Mouse (Mus musculus) limb, embryonic 12.5 days (tissue): ENCODE results near the gene Flcn. TPM values are rescaled to one million over a fixed set of nuclear protein-coding genes. Genes with fewer than 3 reads are reported as not detected.
"Not testable (repeated sequence)": the region's sequence is repeated elsewhere in the genome, so short reads cannot be mapped to it uniquely, and the experiment has no call there.

ENCODE experiments used
- ATAC-seq: fragments of 200-750 bp; cut with Nextera tagmentation; 2 replicates; pipeline ENCODE4 v1.8.0; 2017; ENCODE audit warnings: low read depth, moderate TSS enrichment; ENCODE audit not compliant: insufficient number of reproducible peaks, insufficient read depth, low FRiP score, low TSS enrichment
- H3K27ac ChIP-seq: fragments of 300-500 bp; sonication (generic); 2 replicates; pipeline ENCODE4 v1.5.1; 2016; ENCODE audit warnings: mild to moderate bottlenecking, moderate library complexity
- H3K27me3 ChIP-seq: fragments of 300-500 bp; sonication (generic); 2 replicates; pipeline ENCODE4 v1.6.1; 2016; ENCODE audit warnings: mild to moderate bottlenecking, moderate library complexity
- H3K36me3 ChIP-seq: fragments of 300-500 bp; sonication (generic); 2 replicates; pipeline ENCODE4 v1.6.1; 2016; ENCODE audit warnings: mild to moderate bottlenecking, moderate library complexity
- H3K4me1 ChIP-seq: fragments of 300-500 bp; sonication (generic); replicated peaks from 2 replicates; pipeline ENCODE4 v1.6.1; 2016
- H3K4me2 ChIP-seq: fragments of 300-500 bp; sonication (generic); 2 replicates; pipeline ENCODE4 v1.6.1; 2016; ENCODE audit warnings: mild to moderate bottlenecking, moderate library complexity
- H3K4me3 ChIP-seq: fragments of 300-500 bp; sonication (generic); replicated peaks from 2 replicates; pipeline ENCODE4 v1.5.1; 2016; ENCODE audit warnings: mild to moderate bottlenecking
- H3K9ac ChIP-seq: fragments of 300-500 bp; sonication (generic); replicated peaks from 2 replicates; pipeline ENCODE4 v1.6.1; 2016; ENCODE audit warnings: mild to moderate bottlenecking, moderate library complexity
- H3K9me3 ChIP-seq: fragments of 300-500 bp; sonication (generic); 2 replicates; pipeline ENCODE4 v1.6.1; 2016; ENCODE audit warnings: mild to moderate bottlenecking, moderate library complexity
- whole genome bisulfite sequencing: fragments of 180-500 bp; shearing (Covaris S2); methylation state at CpG from one replicate; pipeline ENCODE4 v1.1.7; 2016; 5-methylcytosine and 5-hydroxymethylcytosine counted together
- polyA plus RNA-seq: library from polyadenylated mRNA; unstranded; fragments of >200 nt; fragmentation: Nextera tagmentation; extraction: Ambion mirVana; gene quantifications from 2 replicates; pipeline ENCODE4 v1.2.1, GENCODE M21; 2016

The Flcn gene
- polyA plus RNA-seq = 37.4 and 37.5 TPM in 2 replicates

GRCm38 (mm10) chr11:59809670-59810474 is at the start of gene Flcn:
Gene Flcn, minus strand, starts transcription at chr11:59810016.
- H3K4me1 ChIP-seq = peaks cover 11% of the 10 kb centered on the region
- H3K4me2 ChIP-seq = peak within 1 kb of the TSS; percentile 90
- H3K27me3 ChIP-seq = no peaks in the 10 kb centered on the region
- H3K4me3 ChIP-seq = peak within 1 kb of the TSS; percentile 78
- ATAC-seq = peak; percentile 92
- no peaks in the 10 kb centered on the region for H3K9me3 ChIP-seq
- H3K9ac ChIP-seq = peak within 1 kb of the TSS; percentile 94
- WGBS = under 1% methylated on average over 52 of the region's 52 CpGs
- peaks cover 30% of the 10 kb centered on the region for H3K36me3 ChIP-seq
- H3K27ac ChIP-seq = peak within 1 kb of the TSS; percentile 98

DNA sequence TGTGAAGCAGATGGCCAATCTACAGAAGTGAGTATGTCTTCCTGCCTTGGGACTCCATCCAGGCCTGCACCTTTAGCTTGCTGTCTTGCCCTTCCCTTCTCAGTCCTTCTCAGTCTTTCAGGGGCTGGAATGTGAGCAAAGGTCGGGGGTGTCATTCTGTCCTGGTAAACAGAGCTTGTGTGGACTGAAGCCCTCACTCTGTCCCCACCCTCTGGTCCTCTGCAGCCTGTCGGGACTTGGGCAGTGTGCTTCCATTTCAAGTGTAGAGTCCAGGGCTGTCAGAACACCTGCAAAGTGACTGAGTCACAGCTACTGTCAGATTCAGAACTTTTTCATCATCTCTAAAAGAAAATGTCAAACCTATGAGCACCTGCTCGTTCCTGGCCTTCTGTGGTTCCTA is 43.0 kb upstream of the Flcn start:
- H3K9me3 ChIP-seq = no peaks in the 10 kb centered on the region
- peaks cover 8% of the 10 kb centered on the region for H3K36me3 ChIP-seq
- H3K27me3 ChIP-seq = no peaks in the 10 kb centered on the region
- no peak overlapping the region for H3K4me3 ChIP-seq
- no peak for ATAC-seq
- no peak overlapping the region for H3K27ac ChIP-seq
- WGBS = 69% methylated on average over 3 of the region's 3 CpGs
- no peak overlapping the region; the same call in 1 of the 2 replicates for H3K9ac ChIP-seq
- H3K4me1 ChIP-seq = peaks cover 17% of the 10 kb centered on the region
- no peak overlapping the region for H3K4me2 ChIP-seq

GRCm38 (mm10) chr11:59847891-59848884 is 38.4 kb upstream of the Flcn start:
- Histone ChIP-seq H3K9ac (peak overlapping the region; percentile 89), H3K4me1 (peaks cover 28% of the 10 kb centered on the region), H3K9me3 (no peaks in the 10 kb centered on the region), H3K27me3 (no peaks in the 10 kb centered on the region), H3K4me2 (peak overlapping the region; percentile 71), H3K27ac (peak overlapping the region; percentile 91), H3K36me3 (peaks cover 12% of the 10 kb centered on the region), H3K4me3 (peak overlapping the region; percentile 82)
- peak; percentile 76 for ATAC-seq
- under 1% methylated on average over 67 of the region's 69 CpGs for WGBS

DNA sequence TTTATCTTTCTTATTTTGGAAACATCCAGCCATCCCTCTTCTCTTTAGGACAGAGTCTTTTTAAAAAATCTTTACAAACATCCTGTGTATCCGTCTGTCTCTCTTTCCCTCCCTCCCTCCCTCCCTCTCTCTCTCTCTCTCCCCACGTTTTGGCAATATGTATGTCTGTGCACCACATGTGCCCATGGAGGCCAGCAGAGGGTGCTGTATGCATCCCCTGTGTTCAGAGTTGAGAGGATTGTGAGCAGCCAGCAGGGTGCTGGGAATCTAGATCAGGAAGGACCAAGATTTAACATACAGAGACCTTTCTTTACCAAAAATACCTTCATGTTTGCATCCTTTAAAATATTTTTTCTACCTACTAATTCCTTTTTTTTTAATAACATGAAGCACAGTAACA is 37.3 kb upstream of the Flcn start:
- Histone ChIP-seq H3K4me2 (peak overlapping the region; percentile 71), H3K4me1 (peaks cover 34% of the 10 kb centered on the region), H3K27ac (no peak overlapping the region), H3K4me3 (peak overlapping the region; percentile 82), H3K27me3 (no peaks in the 10 kb centered on the region), H3K9me3 (no peaks in the 10 kb centered on the region), H3K36me3 (peaks cover 12% of the 10 kb centered on the region; the same call in 1 of the 2 replicates), H3K9ac (no peak overlapping the region)
- ATAC-seq = no peak
- WGBS = 18% methylated on average over 2 of the region's 2 CpGs

DNA sequence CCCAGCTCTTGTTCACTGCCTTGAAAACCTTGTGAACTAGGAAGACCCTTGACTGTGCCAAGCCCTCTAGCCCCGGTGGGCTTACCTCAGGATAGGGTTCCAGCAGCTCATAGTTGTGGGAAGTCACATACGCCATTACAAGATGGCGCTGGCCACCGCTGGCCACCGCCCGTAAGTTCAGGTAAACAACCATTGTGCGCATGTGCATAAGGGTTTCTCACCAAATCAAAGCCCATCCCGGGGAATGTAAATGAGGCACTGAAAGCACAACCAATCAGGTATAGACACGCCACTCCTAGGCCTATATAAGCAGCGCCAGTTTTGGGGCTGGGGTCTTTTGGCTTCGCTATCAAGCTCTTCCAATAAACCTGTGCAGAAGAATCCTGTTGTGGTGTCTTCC is 36.5 kb upstream of the Flcn start:
- Histone ChIP-seq H3K4me1 (peaks cover 27% of the 10 kb centered on the region), H3K4me2 (no peak overlapping the region), H3K27me3 (no peaks in the 10 kb centered on the region), H3K9ac (no peak overlapping the region), H3K27ac (no peak overlapping the region), H3K9me3 (no peaks in the 10 kb centered on the region), H3K36me3 (peaks cover 12% of the 10 kb centered on the region; the same call in 1 of the 2 replicates), H3K4me3 (no peak overlapping the region)
- no peak for ATAC-seq
- WGBS = 94% methylated on average over 11 of the region's 11 CpGs

GRCm38 (mm10) chr11:59839459-59840126 is 29.8 kb upstream of the Flcn start, which contains the start of gene Cops3:
Gene Cops3, minus strand, starts transcription at chr11:59839838.
- no peaks in the 10 kb centered on the region for H3K9me3 ChIP-seq
- peak within 1 kb of the TSS; percentile 94 for H3K4me3 ChIP-seq
- no peaks in the 10 kb centered on the region for H3K27me3 ChIP-seq
- under 1% methylated on average over 42 of the region's 43 CpGs for WGBS
- ATAC-seq = peak; percentile 94
- peaks cover 31% of the 10 kb centered on the region for H3K4me1 ChIP-seq
- H3K9ac ChIP-seq = peak within 1 kb of the TSS; percentile 96
- peaks cover 28% of the 10 kb centered on the region for H3K36me3 ChIP-seq
- H3K4me2 ChIP-seq = peak within 1 kb of the TSS; percentile 74
- H3K27ac ChIP-seq = peak within 1 kb of the TSS; percentile 98

DNA sequence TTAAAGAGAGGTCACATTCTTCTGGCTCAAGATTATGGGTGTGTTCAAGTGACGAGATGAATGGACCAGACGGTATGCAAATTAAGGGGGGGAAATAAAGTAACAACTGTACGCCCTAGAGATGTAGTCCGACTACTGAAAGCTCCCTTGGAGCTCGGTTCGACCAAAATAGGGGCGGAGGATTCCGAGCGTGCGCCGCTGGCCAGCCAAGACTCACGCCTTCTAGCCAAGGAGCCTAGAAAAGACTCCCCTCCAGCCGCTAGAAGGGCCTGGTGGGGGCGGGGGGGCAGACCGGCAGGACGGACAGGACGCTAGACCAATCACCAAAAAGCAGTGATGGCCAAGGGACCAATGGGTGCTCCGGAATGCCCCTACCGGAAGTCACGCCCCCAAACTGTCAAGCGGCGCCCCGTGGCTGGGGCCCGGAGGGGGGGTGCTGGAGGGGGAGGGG is 29.2 kb upstream of the Flcn start, which contains the start of gene Nt5m:
Nt5m (plus strand) TSS at position 440 of the 451 bp plus-strand sequence.
- Histone ChIP-seq H3K9me3 (no peaks in the 10 kb centered on the region), H3K4me2 (peak within 1 kb of the TSS; percentile 74), H3K27ac (peak within 1 kb of the TSS; percentile 98), H3K4me1 (peaks cover 31% of the 10 kb centered on the region), H3K36me3 (peaks cover 33% of the 10 kb centered on the region), H3K4me3 (peak within 1 kb of the TSS; percentile 94), H3K27me3 (no peaks in the 10 kb centered on the region), H3K9ac (peak within 1 kb of the TSS; percentile 96)
- WGBS = under 1% methylated on average over 24 of the region's 24 CpGs
- peak; percentile 96 for ATAC-seq

DNA sequence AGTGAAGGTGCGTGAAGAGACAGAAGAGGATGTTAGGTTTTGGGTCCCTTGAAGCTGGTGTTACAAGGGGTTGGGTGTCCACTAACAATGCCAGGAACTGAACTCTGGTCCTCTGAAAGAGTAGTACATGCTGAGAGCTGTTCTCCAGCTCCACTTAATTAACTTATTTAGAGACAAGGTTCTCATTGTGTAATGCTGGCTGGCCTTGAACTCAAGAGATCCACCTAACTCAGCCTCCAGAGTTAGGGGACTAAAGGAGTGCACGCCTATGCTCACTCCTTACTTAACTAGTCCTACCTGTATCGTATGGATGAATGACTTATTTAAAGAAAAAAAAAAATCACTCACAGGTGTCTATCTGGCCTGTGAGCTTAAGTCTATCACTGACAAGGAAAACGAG is 28.6 kb upstream of the Flcn start:
- no peak overlapping the region for H3K27ac ChIP-seq
- peak overlapping the region; percentile 96; the same call in 1 of the 2 replicates for H3K9ac ChIP-seq
- peak overlapping the region; percentile 74 for H3K4me2 ChIP-seq
- WGBS = 66% methylated on average over 4 of the region's 4 CpGs
- H3K36me3 ChIP-seq = peaks cover 39% of the 10 kb centered on the region
- no peak for ATAC-seq
- no peaks in the 10 kb centered on the region for H3K27me3 ChIP-seq
- peak overlapping the region; percentile 94 for H3K4me3 ChIP-seq
- H3K4me1 ChIP-seq = peaks cover 26% of the 10 kb centered on the region
- H3K9me3 ChIP-seq = no peaks in the 10 kb centered on the region

- no CpG with 5 or more reads among the region's 1 CpGs for WGBS
- Histone ChIP-seq H3K4me1 (peaks cover 19% of the 10 kb centered on the region), H3K36me3 (peaks cover 44% of the 10 kb centered on the region), H3K4me3 (peak overlapping the region; percentile 94; the same call in 1 of the 2 replicates), H3K4me2 (peak overlapping the region; percentile 74)
- H3K9me3 ChIP-seq, ATAC-seq, H3K9ac ChIP-seq, H3K27me3 ChIP-seq, H3K27ac ChIP-seq: not testable (repeated sequence)
Measured at GRCm38 (mm10) chr11:59837789-59838188, 28.0 kb upstream of the Flcn start.

DNA sequence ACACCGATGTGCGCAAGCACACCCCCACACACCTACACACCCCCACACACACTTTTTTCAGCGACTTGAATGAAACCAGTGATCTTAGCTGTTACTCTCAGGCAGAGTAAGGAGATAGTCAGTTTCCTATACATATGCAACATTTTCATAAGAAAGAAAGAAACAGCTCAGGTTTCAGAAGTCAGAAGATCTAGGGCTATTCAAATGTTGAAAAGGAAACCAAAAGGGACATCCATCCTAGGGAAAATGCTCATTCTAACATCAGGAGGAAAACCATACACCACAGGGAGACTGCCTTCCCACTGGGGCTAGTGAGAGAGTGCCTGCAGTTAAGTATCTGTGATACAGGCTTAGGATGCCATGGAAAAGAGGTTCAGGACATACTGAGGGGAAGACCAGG is 11.8 kb upstream of the Flcn start:
- H3K4me3 ChIP-seq = no peak overlapping the region
- H3K4me1 ChIP-seq = no peaks in the 10 kb centered on the region
- no peak overlapping the region for H3K9ac ChIP-seq
- no peak overlapping the region for H3K4me2 ChIP-seq
- no peak overlapping the region for H3K27ac ChIP-seq
- H3K27me3 ChIP-seq = no peaks in the 10 kb centered on the region
- 91% methylated on average over 3 of the region's 3 CpGs for WGBS
- H3K9me3 ChIP-seq = no peaks in the 10 kb centered on the region
- no peak for ATAC-seq
- peaks cover 98% of the 10 kb centered on the region for H3K36me3 ChIP-seq
